Mouse (Mus musculus): ENCODE data around the gene Ipo4.

Ipo4 gene

DNA sequence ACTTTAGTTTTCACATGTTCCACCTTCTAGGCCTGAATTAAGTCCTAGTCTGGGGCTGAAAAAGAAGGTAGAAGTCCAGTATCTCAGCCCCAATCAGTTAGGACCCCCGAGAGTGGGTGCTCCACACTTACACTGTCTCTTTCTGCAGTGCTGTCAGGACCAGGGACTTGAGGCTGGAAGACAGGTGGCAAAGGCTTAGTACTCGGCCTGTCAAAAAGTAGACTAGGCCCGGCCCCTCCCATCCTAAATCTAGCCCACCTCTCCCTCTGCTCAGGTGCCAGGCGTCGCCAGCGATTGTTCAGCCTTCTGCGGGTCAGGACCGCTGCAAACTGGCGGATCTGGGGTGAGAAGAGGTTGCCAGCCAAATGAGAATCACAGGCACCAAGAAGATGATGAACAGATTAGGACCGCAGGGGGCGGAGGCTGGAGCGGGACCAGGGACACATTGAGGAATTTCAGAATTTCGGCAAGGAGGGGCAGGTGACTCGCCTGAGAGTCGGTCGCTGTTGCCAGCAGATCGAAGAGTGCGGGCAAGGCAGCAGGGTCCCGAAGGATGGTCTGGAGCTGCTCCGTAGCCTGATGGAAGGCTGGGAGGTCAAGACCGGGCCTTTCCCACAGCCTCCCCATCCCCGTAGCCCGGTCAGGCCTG, 759 bp downstream of the Ipo4 start:
- intact Hi-C loops (cut with DNase I): loop anchor here (2.0 to 5.0 kb wide), 2 partner anchors 37 to 110 kb away; partner anchors contain the start of genes Dhrs1, Gmpr2, Nedd8 and Nop9

DNA sequence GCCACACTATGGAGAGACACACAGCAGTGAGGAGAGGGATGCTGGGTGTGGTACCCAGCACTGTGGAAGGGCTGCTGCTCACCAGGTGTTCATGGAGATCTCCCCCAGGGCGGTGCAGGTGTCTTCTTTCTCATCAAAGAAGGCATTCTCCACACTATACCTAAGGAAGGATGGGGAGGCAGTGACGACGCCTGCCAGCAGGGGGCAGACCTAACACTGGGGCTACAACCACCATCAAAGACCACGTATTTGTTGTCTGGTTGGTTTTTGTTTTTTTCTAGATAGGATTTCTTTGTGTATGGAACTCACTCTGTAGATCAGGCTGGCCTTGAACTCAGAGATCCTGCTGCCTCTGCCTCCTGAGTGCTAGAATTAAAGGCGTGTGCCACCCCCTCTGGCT, 6.4 kb downstream of the Ipo4 start:
- intact Hi-C loops (cut with DNase I): loop anchor here (5.0 kb wide), 1 partner anchor 128 kb away; the partner anchor contains the start of gene Cideb

DNA sequence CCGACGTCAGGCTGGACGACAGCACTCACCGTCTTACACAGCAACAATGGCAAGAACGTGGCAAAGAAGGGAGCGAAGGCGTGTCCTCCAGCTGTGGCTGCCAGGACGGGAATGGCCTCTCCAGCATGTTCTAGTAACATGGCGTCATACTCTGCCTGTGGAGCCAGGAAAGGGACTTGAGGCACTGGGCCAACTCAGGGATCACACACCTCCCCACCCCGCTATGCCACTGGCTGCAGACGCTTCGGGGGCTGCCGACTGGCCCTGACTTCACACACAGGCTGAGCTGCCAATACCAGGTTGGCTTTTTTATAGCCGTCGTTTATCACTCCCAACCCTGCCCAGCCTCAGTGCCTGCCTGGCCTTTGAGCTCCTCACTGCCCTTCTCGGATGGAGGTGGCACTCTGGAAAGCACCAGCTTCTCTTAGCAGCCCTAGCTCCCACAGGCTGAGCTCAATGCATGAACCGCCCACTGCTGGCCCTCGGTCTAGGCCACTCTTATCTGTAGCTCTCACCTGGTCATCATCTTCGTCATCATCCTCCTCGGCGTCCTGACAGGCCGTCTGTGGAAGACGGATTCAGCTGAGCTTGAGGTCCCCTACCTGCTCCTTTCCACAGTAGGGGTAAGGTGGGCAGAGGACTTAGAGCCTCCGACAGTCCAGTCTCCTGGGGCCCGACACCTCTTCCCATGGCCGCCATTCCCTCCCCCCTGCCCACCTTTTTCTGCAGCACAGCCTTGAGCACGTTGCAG, 7.5 kb downstream of the Ipo4 start:
- intact Hi-C loops (cut with DNase I): loop anchor here (5.0 kb wide), 1 partner anchor 129 kb away; the partner anchor contains the start of gene Cideb

DNA sequence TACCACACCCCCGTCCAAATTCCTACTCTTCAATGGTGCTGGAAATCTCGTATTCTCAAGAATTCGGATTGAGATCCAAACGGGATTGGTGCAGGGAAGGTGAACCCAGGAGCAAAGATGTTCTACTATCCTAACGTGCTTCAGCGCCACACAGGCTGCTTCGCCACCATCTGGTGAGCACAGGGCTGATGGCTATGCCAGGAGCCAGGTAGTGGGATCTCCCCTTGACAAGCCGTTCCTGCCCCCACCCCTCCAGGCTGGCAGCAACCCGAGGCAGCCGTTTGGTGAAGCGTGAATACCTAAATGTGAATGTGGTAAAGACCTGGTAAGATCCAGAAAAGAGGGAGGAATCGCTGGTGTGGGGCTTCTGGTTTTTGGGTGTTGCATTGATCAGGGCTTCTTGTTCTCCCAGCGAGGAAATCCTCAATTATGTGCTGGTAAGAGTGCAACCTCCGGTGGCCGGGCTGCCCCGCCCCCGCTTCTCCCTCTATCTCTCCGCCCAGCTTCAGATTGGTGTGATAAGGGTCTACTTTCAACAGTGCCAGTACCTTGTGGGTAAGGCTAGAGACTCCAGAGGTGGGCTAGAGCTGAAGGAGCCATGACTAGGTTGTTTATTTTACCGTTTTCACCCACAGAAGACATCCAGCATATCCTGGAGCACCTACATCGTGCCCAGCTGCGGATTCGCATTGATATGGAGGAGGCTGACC, 17.1 kb downstream of the Ipo4 start:
- intact Hi-C loops (cut with DNase I): no loop called here

DNA sequence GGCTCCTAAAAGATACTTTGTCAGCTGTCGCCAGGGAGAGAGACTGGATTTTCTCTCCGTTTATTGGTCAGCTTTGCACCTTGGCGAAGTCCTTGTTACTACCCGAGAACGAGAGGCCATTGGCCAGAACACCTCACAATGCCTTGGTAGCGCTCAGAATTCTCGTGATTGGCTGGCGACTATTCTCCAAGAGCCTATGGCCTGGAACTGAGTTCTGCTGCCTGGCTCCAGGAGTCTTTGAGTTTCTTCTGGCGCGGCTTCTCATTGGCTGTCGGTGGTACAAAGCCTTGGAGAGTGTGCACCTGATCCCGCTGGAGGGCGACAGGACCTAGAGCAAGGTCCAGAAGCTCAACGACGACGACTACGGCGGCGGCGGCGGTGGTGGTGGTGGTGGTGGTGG, 17.9 kb downstream of the Ipo4 start, which contains the start of gene Rec8:
TSS of gene Rec8 (plus strand) at position 216 of the 400 bp plus-strand sequence.
- intact Hi-C loops (cut with DNase I): no loop called here

DNA sequence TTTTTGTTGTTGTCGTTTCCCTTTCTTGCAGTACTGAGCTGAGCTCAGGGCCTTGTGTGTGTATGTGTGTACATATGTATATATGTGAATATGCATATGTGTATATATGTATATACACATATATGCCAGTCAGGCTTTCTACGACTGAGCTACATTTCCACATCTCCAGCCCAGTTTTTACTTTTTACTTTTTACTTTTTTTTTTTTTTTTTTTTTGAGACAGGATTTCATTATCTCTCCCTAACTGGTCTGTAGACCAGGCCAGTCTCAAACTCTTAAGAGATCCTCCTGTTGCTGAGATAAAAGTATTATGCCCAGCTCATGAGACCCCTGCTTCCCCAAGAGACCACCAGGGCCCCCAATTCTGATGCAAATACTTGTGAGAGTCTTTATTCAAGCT, 18.9 kb downstream of the Ipo4 start:
- intact Hi-C loops (cut with DNase I): no loop called here

DNA sequence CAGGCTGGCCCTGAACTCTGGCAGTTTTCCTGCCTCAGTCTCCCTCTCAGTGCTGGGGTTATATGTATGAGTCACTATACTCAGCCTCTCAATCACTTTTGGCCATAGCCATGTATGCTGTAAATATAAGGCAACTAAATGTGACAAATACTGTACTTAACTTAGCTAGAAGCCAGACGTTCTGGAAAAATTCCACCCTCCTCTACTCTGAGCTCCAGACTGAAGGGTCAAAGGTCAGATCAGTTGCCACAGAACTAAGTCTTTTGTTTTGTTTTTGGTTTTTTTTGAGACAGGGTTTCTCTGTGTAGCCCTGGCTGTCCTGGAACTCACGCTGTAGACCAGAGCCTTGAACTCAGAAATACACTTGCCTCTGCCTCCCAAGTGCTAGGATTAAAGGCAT, 19.9 kb downstream of the Ipo4 start:
- intact Hi-C loops (cut with DNase I): no loop called here

DNA sequence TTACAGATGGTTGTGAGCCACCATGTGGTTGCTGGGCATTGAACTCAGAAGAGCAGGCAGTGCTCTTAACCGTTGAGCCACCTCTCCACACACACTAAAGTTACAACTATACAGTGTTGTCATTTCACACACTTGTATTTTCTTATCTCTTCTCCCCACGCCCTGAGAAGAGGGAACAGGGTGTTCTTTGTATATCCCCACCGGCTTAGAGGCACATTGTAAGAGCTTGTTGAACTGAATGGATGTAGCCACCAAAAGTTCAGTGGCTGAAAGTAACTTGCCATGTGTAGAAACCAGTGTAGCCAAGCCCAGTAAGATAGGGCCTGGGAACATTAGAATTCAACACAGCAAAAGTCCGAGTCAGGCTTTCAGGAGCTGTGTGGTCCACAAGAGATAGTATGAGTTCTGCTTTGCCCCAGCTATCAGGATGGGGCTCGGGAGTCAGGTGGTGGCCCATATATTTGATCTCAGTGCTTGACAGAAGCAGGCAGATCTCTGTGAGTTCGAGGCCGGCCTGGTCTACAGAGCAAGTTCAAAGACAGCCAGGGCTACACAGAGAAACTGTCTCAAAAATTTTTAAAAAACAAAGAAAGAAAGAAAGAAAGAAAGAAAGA, 21.1 kb downstream of the Ipo4 start:
- intact Hi-C loops (cut with DNase I): no loop called here

DNA sequence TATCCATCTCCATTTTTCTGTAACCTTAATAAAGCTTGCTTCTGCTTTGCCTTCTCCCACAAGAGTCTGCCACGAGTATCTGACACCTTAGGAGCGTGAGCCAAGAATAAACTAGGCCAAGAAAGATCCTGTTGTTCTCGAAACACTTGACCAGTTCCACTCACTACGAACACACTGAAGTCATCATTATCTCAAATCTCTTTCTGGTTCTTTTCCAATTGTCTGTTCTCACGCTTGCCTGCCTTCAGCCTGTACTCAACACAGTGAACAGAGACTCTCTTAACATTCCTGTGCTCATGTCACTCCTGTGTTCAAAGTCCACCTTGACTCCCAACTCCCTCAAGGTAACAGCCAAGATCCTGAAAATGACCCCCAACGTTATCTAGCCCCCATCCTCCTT, 22.4 kb downstream of the Ipo4 start:
- intact Hi-C loops (cut with DNase I): no loop called here

DNA sequence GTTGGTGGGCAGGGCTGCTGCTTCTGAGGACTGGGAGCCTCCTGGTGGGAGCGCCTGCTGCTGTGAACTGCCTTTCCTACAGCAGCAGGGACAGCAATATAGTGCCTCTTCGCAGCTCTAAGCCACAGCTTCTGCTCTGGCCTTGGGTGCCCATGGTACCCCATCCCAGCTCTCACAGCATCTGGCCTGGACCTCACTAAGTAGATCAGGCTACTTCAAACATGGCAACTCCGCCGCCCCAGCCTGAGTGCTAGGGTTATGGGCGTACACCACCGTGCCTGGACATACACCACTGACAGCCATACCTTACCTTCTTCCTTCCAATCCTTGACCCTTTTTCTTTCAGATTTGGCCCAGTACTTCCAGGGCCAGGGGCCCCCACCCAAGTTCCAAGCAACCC, 27.4 kb downstream of the Ipo4 start:
- intact Hi-C loops (cut with DNase I): no loop called here

DNA sequence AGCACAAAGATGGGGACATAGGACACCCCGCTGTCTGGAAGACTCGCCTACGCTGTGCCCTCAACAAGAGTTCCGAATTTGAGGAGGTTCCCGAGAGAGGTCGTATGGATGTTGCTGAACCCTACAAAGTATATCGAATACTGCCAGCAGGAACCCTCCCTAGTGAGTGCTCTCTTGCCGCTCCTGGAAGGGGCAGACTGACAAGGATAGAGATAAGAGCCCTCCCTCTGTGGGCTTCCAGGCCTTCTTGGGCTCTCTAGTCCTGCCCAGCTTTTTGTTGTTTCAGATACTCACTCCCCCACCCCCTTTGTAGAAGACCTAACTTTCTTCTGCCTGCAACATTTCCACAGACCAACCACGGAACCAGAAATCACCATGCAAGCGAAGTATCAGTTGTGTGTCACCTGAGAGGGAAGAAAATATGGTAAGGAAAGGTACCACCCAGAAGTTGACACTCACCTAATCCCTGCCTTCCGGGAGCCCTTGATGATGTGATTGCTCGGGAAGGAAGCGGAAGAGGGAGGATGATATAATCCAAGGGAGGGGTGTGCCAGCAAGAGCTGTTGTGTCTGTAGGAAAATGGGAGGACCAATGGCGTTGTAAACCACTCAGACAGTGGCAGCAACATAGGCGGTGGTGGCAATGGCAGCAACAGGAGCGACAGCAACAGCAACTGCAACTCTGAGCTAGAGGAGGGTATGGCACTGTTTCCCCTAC, 29.9 kb downstream of the Ipo4 start:
- intact Hi-C loops (cut with DNase I): no loop called here

DNA sequence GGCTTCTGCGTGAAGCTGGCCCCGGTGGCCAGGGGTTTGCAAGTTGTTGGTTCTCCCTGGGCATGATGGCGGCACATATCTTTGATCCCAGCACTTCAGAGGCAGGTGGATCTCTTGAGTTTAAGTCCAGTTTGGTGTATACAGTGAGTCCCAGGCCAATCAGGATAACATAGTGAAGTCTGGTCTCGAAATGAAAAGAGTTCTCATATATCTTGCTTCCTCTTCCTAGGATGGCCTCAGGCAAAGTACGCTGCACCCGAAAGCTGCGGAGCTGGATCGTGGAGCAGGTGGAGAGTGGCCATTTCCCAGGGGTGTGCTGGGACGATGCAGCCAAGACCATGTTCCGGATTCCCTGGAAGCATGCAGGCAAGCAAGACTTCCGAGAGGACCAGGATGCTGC, 30.9 kb downstream of the Ipo4 start:
- intact Hi-C loops (cut with DNase I): loop anchor here (5.0 kb wide), 1 partner anchor 108 kb away; no protein-coding TSS in a partner anchor

DNA sequence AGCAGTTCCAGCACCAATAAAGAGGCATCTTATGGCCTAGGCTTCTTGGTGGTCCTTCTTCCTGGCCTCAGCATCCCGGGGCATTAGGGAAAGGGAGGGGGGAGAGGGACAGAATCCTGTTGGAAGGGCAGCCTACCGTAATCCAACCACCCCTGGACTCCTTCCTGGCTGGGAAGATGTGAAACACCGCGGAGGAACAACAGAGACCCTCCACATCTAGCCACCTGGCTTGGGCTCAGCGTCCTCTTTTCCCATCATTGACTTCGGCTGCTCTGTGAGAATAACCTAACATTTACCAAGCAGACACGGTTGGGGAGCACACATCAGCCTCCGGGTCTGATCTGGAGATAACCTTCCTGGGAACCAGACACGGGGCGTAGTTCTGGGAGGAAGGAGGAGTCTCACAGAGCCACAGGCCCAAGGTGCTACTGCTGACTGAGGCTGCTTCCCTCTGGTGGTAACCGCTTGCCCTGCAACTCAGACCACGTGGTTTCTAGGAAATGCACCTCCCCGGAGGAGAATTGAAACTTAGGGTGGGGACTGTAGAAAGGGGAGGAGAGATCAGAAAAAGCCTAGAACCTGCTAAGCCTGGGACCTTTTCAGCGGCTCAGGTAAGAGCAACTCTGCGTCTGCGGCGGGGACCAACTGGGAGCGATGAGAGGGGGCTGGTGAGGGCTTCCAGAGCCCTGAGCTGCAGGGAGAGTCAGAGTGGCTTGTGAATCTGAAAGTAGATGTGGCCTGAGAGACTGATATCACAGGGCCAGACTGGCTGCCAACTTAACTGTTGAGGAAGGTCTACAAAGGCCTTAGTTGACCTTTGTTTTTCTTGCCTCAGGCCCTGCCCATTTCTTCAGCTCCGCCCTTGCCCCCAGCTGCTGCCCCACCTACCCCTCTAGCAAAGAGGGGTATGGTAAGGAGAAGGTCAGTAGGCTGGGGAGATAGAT, 31.9 kb downstream of the Ipo4 start:
- intact Hi-C loops (cut with DNase I): loop anchor here (5.0 kb wide), 1 partner anchor 107 kb away; no protein-coding TSS in a partner anchor

DNA sequence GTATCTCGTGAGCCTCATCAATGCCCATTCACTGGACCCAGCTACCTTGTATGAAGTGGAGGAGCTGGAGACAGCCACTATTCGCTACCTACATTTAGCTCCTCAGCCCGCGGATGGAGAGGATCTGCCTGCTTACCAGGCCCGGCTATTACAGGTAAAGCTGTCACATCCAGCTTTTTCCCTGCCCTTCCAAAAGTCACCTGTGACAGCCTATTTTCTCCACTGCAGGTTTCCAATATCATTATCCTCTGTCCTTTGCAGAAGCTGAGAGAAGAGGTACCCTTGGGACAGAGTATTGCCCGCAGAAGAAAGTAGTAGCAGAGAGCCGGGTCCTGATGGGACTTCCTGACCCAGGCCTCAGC, 32.5 kb downstream of the Ipo4 start, which contains the start of gene Irf9:
TSS of gene Irf9 (plus strand) at position 301 of the 362 bp plus-strand sequence.
- intact Hi-C loops (cut with DNase I): loop anchor here (5.0 kb wide), 1 partner anchor 106 kb away; no protein-coding TSS in a partner anchor

DNA sequence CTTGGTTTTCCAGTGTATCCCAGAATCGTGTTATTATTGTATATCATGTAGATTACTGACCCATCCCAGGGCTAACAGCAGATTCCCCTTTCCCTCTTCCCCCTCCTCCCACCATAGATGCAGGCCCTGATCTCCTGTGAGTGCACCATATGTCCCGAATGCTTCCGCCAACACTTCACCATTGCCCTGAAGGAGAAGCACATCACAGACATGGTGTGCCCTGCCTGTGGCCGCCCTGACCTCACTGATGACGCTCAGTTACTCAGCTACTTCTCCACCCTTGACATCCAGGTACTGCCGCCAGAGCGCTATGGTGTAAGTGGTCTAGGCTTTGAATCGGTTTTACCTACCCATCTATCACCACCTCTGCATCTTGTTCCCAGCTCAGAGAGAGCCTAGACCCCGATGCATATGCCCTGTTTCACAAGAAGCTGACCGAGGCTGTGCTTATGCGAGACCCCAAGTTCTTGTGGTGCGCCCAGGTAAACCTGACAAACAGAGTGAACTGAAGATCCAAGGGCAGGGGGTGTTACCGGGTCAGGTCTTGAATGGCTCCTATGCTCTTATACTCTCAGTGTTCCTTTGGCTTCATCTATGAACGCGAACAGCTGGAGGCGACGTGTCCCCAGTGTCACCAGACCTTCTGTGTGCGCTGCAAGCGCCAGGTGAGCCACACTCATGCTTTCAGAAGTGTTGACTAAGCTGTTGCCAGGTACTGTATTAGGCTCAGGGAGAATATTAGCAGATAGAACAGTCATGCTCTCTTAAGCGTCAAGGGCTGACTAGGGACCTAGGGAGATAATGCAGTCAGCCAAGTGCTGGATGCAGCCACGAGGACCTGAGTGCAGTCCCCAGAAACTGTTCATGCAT, 37.0 kb downstream of the Ipo4 start:
- intact Hi-C loops (cut with DNase I): no loop called here

DNA sequence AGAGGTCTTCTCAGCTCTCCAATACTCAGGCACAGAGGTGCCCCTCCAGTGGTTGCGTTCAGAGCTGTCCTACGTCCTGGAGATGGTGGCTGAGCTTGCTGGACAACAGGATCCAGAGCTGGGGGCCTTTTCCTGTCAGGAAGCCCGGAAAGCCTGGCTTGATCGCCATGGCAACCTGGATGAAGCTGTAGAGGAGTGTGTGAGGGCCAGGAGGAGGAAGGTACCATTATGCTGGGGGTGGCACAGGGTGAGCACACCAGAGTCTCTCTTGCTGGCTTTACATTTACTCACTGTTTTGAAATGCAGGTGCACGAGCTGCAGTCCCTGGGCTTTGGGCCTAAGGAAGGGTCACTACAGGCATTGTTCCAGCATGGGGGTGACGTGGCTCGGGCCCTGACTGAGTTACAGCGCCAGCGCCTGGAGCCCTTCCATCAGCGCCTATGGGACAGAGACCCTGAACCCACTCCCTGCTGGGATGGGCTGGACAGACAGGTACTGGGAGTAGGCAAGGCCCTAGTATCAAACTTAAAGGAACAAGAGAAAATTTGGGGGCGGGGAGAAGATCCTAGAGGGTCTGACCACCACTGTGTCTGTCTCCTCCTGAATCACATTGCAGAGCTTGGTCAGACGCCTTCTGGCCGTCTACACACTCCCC, 39.6 kb downstream of the Ipo4 start:
- intact Hi-C loops (cut with DNase I): no loop called here

DNA sequence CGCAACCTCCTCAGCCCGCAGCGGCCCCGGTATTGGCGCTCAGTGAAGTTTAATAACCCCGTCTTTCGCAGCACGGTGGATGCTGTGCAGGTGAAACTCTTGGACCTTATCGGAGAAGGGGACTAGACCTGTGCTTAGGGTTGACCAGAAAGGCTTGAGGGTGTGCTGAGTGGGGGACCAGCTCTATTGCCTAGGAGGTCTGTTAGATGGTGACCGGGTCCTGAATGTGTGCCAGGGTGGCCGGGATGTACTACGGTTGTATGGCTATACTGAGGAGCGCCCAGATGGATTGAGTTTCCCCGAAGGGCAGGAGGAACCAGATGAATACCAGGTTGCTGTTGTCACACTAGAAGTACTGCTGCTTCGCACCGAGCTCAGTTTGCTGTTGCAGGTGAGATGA, 43.5 kb downstream of the Ipo4 start:
- intact Hi-C loops (cut with DNase I): no loop called here

DNA sequence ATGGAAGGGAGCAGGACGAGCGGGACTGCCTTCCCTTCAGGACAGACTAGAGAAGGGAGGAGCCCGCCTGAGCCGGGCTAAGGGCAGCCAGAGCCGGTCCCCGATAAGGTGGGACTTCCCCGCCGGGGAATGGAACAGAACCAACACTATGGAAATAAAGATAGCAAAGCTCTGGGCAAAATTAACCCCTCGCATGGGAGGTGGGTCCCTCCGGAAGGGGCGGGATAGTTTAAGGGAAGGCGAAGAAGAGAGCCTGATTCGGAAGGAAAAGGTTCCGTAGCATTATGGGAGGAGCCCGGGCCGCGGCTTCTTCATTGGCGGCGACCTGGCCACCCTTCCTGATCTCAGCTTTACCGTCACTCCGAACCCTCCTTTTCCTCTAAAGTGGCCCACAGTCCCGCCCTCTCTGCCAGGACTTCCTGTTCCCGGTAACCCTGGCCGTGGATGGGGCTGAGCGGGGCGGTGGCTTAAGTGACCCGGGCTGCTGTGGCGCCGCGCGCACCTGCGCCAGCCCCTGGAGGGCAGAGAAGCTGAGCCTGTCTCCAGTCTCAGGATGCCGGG, 44.3 kb downstream of the Ipo4 start, which contains the start of gene Rnf31:
TSS of gene Rnf31 (plus strand) at position 378 of the 561 bp plus-strand sequence.
- intact Hi-C loops (cut with DNase I): no loop called here

Data from adrenal gland (tissue).